Mouse (Mus musculus) heart, postnatal 25 days (tissue): ENCODE results near the gene Gnmt. TPM values are rescaled to one million over a fixed set of nuclear protein-coding genes. Genes with fewer than 3 reads are reported as not detected.

Experiments
- DNase-seq: peaks from one replicate; pipeline ENCODE4 v3.0.0; 2022; ENCODE audit warnings: low spot score
- intact Hi-C: fragments of 180-260 bp; cut with DNase I; formaldehyde crosslinking; loops from one replicate; pipeline ENCODE4 v1.15.1; 2025
- total RNA-seq, 2 experiments: library from RNA; stranded (reverse); gene quantifications; 2 replicates each; pipeline ENCODE4 v1.2.3; 2021

The Gnmt gene
- total RNA-seq, 2 experiments from 2014 or later: 0.92 to 2.3 TPM

GRCm38 (mm10) chr17:46747234-46747633 lies 18.3 kb upstream of the Gnmt start:
- intact Hi-C loops: no loop called here
- DNase-seq: no peak

- DNase-seq: no peak
- intact Hi-C loops: no loop called here
These were observed 16.5 kb upstream of the Gnmt start for GRCm38 (mm10) chr17:46745506-46745905.

GRCm38 (mm10) chr17:46742986-46743385 lies 14.0 kb upstream of the Gnmt start:
- no peak for DNase-seq
- intact Hi-C loops: no loop called here

GRCm38 (mm10) chr17:46741305-46741704 lies 12.3 kb upstream of the Gnmt start:
- DNase-seq: no peak

GRCm38 (mm10) chr17:46736160-46736559 lies 7.2 kb upstream of the Gnmt start:
- no peak for DNase-seq

More at GRCm38 (mm10) chr17:46741305-46741704, 12.3 kb upstream of the Gnmt start:
- intact Hi-C loops: no loop called here

GRCm38 (mm10) chr17:46735287-46735686 lies 6.3 kb upstream of the Gnmt start:
- intact Hi-C loops: no loop called here
- no peak for DNase-seq

More at GRCm38 (mm10) chr17:46736160-46736559, 7.2 kb upstream of the Gnmt start:
- intact Hi-C loops: no loop called here

- no peak for DNase-seq
- intact Hi-C loops: no loop called here
These were observed 5.1 kb upstream of the Gnmt start for GRCm38 (mm10) chr17:46734055-46734454.

GRCm38 (mm10) chr17:46728496-46728895 lies 472 bp downstream of the Gnmt start:
- intact Hi-C loops: no loop called here
- no peak for DNase-seq

GRCm38 (mm10) chr17:46728021-46728420 lies 947 bp downstream of the Gnmt start:
- intact Hi-C loops: no loop called here
- no peak for DNase-seq

- intact Hi-C loops: no loop called here
- no peak for DNase-seq
These were observed 1.7 kb downstream of the Gnmt start for GRCm38 (mm10) chr17:46727271-46727670.

- DNase-seq: no peak
- intact Hi-C loops: no loop called here
These were observed 3.0 kb downstream of the Gnmt start for GRCm38 (mm10) chr17:46725731-46726645.

- intact Hi-C loops: no loop called here
- no peak for DNase-seq
These were observed 3.7 kb downstream of the Gnmt start for GRCm38 (mm10) chr17:46725273-46725672.

- no peak for DNase-seq
- intact Hi-C loops: no loop called here
These were observed 4.4 kb downstream of the Gnmt start for GRCm38 (mm10) chr17:46724477-46725084.

GRCm38 (mm10) chr17:46721077-46721476 lies 7.9 kb downstream of the Gnmt start:
- no peak for DNase-seq
- intact Hi-C loops: no loop called here

GRCm38 (mm10) chr17:46714756-46715481 lies 14.0 kb downstream of the Gnmt start:
- intact Hi-C loops: loop anchor here (2.0 to 5.0 kb wide), 2 partner anchors 34 to 188 kb away; partner anchors contain the start of gene Klhdc3
- no peak for DNase-seq

GRCm38 (mm10) chr17:46713849-46714248 lies 15.1 kb downstream of the Gnmt start:
- no peak for DNase-seq
- intact Hi-C loops: loop anchor here (2.0 to 5.0 kb wide), 3 partner anchors 33 to 187 kb away; partner anchors contain the start of genes Klc4, Klhdc3 and Mrpl2

- no peak for DNase-seq
- intact Hi-C loops: loop anchor here (2.0 to 5.0 kb wide), 2 partner anchors 66 to 185 kb away; partner anchors contain the start of genes Klc4 and Mrpl2
These were observed 16.5 kb downstream of the Gnmt start for GRCm38 (mm10) chr17:46712442-46712841.

- intact Hi-C loops: loop anchor here (2.0 to 5.0 kb wide), 2 partner anchors 65 to 184 kb away; partner anchors contain the start of genes Klc4 and Mrpl2
- DNase-seq: no peak
These were observed 17.2 kb downstream of the Gnmt start for GRCm38 (mm10) chr17:46711612-46712271.

GRCm38 (mm10) chr17:46710959-46711597 lies 17.9 kb downstream of the Gnmt start, which contains the start of gene Pex6:
TSS of gene Pex6 (plus strand) at chr17:46711463.
- DNase-seq: peak; percentile 89
- intact Hi-C loops: loop anchor here (5.0 kb wide), 1 partner anchor 184 kb away; no protein-coding TSS in a partner anchor
